Mouse (Mus musculus) urinary bladder, postnatal 14 days (tissue): Measurements from ENCODE around the gene Ipo11.

Experiments used
- DNase-seq: peaks from one replicate; pipeline ENCODE4 v3.0.0; 2021; ENCODE audit warnings: low spot score

The Ipo11 gene

DNA sequence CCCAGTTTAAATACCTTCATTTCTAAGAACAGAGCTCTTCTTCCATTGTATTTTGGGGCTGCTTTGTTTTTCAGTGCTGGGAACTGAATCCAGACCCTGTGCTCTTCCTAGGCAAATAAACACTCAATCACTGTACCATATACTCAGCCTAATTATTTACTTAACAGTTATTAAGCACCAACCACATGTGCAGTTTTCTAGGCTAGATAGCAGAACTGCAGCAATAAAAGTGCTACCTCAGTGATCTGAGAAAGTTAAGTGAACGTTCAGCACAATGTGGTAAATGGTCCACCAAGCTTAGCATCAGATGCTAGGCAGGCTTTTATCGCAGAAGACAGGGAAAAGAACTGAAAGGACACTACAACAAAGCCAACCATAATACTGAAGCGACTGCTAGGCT, 32.1 kb downstream of the Ipo11 start:
- no peak for DNase-seq

DNA sequence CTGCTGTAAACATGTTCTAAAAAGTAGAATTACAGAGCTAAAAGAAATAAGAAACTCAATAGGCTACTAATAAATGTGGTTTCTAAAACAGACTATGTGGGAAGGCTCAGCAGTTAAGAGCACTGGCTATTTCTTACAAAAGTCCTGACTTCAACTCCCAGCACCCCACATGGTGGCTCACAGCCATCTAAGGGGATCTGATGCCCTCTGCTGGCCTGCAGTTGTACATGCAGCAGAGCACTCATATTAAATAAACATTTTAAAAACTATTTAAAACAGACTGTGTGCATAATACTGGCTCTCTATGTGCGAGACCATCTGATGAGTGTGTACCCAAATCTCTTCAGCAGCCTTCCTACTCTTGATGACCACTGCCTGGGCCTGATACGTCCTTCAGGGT, 42.5 kb downstream of the Ipo11 start:
- DNase-seq: no peak

DNA sequence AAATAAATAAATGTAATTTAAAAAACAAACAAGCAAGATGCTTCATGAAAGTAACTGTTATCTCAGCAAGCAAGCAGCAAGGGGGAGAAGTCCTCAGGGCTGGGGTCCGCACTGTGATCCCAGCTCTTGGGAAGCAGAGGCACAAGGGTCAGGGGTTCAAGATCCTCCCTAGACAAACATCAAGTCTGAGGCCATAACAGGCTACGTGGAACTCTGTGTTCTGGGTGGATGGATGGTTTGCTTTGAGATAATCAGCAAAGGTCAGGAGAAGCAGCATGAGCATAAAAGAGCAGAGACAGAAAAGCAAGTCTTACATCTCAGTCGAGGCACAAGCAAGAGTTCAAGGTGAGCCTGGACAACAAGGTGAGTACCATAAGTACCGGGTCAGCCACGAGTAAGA, 43.1 kb downstream of the Ipo11 start:
- no peak for DNase-seq

DNA sequence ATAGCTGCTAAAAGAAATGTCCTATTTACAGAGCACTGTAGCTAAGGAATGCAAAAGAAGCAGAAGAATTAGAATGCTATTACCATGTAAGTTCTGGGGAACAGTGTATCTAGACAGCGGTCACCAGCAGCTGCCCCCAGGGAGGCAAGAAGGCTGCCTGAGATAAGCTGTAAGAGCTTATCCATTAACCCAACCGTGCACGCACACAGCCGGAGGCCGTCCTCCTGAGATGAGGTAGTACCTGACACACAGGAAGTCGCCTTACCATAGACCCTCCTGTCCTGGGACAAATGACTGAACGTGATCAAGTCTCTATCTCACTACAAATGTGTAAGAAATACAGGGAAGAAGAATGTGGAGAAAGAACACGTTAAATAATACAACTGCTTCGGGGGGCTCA, 43.6 kb downstream of the Ipo11 start:
- no peak for DNase-seq

DNA sequence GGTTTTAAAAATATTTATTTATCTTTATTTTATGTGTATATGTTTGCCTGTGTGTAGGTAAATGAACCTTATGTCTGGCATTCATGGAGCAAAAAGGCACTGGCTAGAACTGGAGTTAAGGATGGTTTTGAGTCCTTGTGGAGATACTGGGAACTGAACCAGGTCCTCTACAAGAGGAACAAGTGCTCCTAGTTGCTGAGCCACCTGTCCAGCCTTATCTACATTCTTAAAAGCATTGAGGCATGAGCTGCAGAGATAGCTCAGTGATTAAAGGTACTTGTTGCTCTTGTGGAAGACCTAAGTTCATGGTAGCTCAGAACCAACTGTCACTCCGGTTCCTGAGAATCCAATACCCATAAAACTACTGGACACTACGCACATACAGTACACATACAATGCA, 49.4 kb downstream of the Ipo11 start:
- DNase-seq: no peak

DNA sequence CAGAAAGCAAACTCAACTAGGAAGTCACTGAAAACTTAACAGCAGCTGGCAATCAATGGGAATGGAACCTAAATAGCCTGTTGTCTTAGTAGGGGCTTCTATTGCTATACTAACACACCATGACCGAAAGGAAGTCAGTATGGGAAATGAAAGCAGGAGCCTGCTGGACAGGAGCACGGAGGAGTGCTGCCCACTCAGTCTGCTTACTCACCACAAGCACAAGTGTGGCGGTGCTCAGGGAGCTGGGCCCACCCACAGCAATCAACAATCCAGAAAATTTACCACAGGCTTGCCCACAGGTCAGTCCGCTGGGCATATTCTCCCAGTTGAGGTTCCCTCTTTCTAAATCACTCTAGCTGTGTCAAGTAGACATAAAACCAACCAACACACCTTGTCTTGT, 52.5 kb downstream of the Ipo11 start:
- DNase-seq: no peak

DNA sequence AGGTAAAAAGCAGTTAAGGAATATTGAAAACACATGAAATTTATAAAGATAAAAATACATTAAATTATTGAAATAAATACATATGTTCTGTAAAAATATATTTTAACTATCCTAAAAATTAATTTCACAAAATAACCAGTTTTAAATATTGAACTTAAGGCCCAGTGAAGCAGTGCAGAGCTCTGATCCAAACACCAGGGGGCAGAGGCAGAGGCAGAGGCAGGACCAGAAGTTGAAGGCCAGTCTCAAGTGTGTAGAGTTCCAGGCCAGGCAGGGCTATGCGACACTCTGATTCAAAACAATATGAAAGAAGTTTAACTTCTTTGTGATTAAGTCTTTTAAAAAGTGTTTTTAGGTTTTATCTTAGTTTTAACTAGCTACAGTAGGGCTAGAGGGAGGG, 60.5 kb downstream of the Ipo11 start:
- DNase-seq: no peak

DNA sequence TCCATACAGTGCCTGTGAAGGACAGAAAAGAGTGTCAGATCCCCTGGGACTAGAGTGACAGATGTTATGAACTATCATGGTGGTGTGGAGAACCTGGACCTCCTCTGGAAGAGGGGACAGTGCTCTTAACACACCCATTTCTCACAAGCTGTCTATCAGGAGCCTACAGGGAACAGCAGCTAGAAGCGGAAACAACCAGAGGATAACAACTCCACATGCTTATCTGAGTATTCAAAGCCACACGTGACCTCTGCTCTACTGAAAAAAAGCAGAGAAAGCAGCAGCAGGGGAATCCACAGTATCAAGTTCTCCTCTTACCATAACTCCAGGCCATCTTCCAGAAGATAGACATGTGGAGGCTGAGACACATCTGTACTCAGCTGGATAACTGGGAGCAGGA, 71.2 kb downstream of the Ipo11 start:
- no peak for DNase-seq

DNA sequence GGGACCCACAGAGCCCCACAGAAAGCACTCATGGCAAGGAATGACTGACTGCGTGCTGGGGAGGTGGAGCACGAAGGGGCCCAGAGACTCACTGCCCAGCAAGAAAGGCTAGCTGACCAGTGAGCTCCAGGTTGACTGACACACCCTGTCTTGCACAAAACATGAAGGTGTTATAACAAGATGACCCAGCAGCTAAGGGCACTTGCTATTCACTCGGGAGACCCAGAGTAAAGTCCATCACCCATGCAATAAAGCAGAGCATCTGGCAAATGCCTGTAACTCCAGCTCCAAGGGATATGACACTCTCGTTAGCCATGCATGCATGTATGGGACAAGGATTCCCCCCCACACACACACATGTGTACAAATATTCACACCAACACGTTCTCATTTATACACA, 78.0 kb downstream of the Ipo11 start:
- DNase-seq: no peak

DNA sequence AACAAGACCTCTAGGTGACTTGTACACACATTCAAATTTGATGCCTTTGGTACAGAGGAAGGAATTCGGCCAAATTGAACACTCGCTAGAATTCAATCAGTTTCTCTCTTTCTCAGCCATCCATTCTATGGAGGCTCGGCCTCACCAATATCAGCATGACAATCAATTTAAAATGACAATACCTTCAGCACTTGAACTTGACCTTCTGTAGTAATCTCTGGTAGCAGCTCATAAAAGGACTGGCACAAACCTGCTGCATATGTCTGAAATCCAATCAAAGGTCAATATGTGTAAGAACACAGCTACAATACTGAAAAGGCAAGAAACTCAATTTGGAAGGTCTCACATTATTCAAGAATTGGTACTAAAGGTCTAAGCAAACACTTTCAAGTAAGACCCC, 80.2 kb downstream of the Ipo11 start:
- DNase-seq: no peak

DNA sequence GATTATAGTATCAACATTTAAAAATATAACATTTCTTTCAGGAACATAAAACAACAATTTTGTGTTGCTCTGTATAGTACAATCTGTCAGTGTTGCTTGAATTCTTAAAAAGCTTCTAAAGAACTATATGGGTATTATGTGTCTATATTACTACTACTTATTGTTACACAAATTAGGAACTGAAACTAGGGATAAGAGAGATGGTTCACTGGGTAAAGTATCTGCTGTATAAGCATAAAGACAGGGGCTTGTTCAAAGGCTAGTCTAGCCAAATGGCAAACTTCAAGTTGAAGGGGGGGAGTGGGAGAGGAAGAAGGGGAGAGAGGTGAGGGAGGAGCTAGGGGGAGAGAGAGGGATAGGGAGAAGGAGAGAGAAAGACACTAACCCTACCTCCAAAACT, 89.2 kb downstream of the Ipo11 start:
- DNase-seq: no peak

DNA sequence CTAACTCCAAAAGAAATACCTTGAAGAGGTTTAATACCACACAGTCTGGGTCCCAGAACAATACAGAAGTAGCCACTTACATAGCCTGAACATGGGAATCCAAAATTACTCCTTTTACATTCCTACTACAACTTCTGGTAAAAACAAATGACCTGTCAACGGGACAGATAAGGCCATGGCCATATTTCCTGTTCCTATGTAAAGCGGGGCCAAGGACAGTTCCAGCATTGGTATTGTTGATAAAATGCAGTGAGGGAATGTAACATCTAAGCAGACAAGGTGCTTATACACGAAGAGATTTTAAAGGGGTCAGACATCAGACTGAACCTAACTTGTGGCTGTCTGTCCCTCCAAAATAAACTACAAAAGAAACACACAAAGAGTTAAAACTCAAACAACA, 91.8 kb downstream of the Ipo11 start:
- no peak for DNase-seq

DNA sequence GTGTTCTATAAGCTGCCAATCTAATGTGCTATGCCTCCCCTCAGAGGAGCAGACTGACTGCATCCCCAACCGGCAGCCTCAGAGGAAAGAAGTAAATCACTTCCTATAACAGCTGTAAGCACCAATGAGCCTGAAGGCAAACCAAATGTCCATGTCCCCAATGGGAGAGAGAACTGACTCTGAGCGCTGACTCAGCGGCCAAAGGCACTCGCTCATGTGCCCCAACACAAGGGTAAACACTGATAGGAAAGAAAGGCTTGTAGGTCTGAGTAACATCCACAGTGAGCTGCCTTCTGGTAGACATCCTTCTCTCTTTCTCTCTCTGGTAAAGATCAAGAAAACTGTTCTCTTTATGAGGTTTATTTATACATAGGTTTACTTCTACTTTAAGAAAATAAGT, 94.2 kb downstream of the Ipo11 start:
- no peak for DNase-seq

DNA sequence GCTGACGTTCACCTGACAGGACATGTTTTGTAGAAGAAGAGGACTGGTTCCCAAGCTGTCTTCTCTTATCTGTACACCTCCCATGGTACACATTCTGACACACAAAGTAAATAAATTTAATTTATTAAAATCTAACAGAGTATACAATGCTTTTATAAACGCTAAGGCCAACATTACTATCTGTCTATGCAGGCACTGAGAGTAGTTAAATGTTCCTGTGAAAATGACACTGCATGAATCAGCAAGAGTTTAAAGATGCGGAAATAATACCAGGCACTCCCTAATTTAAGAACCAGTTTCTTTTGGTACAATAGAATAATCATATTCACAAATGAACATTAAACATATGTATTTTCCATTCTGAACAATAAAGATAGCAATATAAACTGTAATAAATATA, 98.0 kb downstream of the Ipo11 start:
- DNase-seq: no peak

DNA sequence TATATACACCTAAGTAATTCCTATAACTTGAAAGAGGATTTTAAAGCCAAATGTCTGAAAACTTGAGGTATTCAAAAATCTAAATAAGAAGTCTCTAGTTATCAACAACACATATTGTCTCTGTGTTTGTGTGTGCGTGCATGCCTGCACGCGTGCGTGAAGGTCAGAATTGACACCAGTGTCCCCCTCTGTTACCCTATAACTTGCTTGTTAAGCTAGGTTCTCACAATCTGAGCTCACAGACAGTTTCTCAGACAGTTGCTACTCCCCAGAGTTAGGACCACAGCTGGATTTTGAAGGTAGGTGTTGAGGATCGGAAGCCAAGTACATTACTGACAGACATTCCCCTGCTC, 100.3 kb downstream of the Ipo11 start:
- no peak for DNase-seq

DNA sequence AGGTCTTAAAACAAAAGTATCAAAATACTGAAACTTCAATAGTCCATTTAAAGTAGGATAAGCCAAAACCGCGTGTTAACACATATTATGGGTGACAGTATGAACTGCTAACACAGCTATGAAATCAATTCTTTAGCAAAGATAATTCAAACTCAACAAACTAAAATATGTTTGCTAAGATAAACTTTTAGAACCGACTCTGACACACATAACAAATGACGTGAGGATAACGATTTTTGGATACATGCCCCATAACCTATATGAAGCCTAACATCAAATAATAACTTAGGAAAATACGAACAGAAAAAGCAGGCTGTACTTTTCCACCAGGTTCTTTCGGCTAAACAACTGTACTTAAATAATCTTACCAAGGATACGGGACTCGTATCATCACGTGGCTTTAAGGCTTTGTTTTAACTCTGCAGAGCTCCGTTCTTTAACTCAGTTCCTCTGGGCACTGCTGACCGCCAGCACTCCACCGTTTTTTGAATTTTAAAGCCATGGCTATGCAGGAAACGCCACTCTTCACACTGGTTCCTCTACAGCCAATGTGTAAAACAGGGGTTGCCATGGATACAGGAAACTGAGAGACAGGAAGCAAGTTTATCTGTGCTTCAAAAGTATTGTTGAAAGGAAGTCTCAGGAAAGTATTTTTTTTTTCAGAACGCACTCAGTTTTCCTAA, 100.8 kb downstream of the Ipo11 start:
- no peak for DNase-seq

DNA sequence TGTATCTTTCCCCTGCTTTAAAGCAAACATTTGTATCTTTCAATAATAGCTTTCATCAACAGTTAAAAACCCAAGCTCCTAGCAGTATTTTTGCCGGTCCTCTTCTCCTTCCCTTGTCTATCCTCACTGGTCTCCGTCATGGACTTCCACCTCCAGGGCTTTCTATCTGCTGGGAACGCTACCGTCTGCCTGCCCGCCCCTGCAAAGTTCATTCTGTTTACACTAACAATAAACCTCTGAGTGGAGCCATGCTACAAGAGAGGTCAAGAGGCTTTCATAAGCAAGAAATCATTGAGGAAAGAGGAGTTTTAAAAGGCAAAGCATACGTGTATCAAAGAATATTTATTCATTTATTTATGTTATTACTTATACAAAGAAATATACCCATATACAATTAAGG, 106.7 kb downstream of the Ipo11 start:
- DNase-seq: no peak

DNA sequence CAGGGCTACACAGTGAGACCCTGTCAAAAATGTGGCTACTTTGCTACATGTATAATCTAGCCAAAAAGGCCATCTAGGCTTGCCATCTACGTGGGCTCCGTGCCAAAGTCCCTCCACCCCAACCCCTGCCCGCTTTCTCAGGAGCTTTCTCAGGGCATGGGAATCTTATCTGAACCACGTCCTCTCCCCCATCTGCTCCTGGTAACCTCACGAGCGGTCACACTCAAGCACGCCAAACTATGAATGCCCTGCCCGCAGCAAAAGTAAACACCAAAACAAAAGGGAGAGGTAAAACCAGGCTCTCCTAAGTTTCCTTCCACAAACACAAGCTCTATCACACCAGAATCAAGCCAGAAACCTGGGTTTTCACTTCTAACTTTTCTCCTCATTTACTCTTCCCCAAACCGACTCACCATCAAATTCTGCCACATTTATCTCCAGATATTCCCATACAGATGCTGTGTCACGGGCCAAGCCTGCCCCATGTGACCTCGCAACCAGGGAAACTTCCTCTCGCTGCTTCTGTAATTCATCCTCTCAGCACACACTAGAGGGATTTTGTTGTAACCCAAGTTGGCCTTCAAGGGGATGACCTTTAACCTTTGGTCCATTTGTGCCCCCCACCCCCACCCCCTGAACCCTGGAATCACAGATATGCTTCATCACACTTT, 107.3 kb downstream of the Ipo11 start:
- no peak for DNase-seq

DNA sequence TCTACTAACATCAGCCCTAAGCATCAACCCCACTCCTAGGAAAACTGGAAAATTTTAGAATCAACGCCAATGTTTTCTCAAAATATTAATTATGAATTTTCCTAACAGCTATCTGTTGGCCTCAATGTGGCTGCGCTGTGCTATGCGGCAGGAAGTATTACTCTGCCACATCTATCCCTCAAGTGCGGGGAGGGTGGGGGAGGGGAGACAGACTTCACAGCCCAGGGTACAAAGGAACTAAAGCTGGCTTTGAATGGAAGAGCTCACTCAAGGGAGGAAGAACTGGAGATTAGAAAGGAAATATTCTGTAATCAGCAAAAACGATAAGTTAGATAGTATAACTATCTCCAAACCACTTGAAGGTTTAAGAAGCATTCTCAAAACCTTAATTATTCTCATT, 111.1 kb downstream of the Ipo11 start:
- DNase-seq: no peak

DNA sequence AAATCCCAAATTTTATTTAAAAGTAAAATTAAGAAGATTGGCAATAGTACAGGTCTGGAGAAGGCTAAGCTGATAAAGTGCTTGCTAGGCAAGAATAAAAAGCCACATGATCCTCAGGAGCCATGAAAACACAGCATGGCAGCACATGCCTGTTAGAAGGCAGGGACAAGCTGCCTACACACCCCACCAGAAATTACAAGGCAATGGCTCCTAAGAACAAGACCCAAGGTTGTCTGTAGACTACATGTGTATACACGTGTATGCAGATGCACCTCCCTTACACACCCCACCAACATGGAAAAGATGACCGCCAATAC, 112.9 kb downstream of the Ipo11 start:
- no peak for DNase-seq

DNA sequence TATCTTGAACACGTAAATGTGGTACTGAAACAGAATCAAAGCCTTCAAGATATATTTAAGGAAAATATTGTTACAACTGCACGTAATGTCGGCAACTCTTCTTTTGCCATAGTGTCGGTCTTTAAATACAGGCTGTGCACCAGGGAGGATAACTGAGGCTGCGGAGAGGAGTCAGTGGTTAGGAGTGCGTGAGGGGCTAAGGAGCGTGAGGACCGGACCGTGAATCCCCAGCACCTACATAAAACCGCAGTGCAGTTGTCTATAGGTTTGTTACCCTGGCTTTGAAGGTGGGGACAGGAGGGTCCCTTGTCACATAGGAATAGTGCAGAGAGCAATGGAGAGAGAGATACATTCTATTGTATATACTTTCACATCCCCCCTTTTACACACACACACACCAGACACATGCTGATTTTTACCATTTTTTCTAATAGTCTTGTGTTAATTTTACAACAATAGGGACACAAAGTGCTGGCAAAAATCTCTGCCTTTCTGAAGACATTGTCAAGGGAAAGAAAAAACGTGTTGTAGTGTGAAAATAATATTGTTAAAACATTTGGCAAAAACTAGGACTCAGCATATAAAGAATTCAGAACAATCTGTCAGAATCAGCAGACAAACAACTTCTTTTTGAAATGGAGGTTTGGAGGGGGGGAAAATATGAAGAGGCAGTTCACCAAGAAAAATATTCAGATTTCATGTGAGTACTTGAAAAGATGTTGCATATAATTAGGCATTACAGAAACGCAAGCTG, 113.5 kb downstream of the Ipo11 start:
- DNase-seq: no peak

DNA sequence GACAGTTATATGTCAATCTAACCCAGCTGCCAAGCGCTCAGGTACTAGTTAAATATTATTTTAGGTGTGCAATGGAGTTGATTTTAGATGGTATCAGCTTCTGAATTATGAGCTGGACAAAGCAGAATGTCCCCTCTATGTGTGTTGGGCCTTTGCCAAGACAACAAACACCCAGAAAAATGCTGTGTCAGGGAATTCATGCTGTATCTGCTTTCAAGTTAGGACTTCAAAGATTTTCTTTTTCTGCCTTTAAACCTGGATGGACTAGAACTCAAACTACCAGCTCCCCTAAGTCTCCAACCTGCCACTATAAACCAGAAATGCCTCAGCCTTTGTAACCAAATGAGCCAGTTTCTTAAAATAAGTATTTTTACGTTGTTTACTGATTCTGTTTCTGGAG, 116.6 kb downstream of the Ipo11 start:
- peak; percentile 19 for DNase-seq

DNA sequence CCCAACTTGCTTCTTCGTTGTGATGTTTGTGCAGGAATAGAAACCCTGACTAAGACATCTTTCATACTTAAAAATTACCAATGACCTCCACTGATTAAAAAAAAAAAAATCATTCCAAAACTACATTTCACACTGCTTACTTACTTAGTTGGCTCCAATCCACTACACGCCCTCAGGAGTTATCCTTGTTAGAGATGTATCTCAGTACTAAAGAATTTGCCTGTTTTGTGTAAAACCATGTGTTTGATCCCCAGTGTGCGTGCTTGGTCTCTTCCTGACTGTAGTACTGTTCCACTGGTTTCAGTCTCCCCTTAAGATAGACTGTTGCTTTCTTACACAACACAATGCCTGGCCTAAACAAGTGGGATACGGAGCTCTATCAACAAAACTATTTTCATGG, 117.0 kb downstream of the Ipo11 start:
- no peak for DNase-seq

DNA sequence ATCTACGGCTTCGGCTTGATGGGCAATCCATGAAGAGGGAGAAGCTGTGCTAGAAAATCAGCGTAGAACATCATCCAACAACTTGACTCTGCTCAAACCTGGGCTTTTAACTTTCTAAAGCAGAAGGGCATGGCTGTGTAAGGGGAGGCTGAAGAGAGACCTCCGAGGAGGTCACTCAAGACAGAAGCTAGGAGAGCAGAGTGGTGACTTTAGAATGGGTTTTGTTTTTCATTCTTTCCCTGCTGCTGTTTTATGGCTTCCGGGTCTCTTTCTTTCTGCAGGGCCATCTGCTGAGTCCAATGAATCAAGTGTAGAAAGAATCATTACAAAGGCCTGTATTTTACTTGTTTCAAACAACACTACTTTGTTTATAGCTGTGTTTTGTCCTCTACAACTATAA, 119.7 kb downstream of the Ipo11 start:
- DNase-seq: no peak
